Mouse (Mus musculus): ENCODE measurements around the gene Tmem104.

Tmem104 gene

DNA sequence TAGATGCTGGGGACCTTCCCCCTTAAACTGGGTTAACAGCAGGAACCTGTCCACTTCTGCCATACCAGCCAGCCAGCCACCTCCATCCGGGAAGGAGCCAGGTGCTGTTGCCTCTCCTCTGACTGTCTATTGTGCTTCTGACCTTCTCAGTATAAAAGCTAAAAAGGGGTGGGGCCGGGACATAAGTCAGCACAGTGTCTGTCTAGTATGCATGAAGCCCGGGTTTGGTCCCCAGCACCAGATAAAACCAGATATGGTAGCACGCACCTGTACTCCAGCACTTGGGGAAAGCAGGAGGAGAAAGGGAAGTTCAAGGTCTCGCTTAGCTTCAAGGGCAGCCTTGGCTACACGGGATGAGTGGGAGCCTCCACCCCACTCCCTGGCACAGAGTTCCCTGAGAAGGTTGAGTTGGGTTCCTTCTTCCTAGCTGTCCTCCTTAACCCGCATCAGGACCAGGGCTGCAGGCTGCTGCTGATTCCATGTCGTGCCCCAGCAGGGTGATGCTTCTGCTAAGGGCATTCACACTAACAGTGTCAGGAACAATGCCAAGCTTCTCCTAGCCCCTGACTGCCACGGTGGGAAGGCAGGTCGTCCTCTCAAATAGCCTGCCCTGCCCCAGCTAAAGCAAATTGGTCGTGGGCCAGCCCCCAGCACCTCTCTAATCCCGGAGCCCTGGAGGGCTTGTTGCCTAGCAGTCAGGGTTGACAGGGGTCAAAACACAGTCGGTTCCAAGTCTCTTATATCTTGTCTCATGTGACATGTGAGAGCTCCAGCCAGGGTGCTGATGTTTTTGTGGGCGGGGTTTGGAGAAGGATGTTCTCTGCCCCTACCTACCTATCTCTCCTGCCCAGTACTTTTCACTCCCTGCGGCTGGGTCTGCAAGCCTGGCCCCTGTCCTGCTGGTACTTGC, 42.0 kb downstream of the Tmem104 start:
- DNase-seq (ENCODE audit: low read depth, low spot score), result no peak

GRCm38 (mm10) chr11:115231168-115231915, 44.1 kb downstream of the Tmem104 start:
- no peak for DNase-seq (ENCODE audit: low read depth, low spot score)

- no peak for DNase-seq (ENCODE audit: low read depth, low spot score)
Observed at GRCm38 (mm10) chr11:115231924-115232323, 44.6 kb downstream of the Tmem104 start.

- no peak for DNase-seq (ENCODE audit: low read depth, low spot score)
Observed at GRCm38 (mm10) chr11:115232889-115233288, 45.6 kb downstream of the Tmem104 start.

GRCm38 (mm10) chr11:115233526-115234290, 46.4 kb downstream of the Tmem104 start:
- DNase-seq (ENCODE audit: low read depth, low spot score), result no peak

DNA sequence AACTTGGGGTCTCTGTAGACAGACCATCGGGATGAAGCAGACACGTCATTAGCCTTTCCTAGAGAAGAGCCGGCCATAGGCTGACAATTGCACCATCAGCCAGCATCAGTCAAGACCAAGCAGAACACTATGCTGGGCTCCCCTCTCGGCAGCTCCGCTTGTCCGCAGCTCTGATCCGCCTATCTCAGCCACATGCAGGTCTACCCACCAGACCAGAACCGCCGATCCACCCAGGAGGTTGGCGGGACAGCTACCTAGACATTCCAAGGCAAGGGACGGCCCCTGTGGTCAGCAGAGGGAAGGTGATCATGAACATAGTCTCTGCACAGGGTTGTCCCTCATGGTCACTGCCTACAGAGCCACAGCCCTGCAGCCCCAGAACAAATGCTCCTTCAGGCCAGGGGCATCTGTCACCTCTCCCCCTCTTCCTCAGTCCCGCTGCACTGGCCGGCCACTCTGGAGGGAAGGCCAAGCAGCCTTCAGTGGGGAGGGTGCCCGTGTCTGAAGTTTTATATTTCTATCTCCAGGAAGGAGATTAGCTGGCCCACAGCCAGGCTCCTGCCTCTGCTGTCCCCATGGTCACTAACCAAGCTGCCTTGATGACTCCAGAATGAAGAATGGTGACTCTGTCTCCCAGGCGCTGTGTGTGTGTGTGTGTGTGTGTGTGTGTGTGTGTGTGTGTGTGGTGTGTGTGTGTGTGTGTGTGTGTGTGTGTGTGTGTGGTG, 47.2 kb downstream of the Tmem104 start:
- no peak for DNase-seq (ENCODE audit: low read depth, low spot score)

- DNase-seq (ENCODE audit: low read depth, low spot score), result no peak
Observed at GRCm38 (mm10) chr11:115236570-115236969, 49.3 kb downstream of the Tmem104 start.

GRCm38 (mm10) chr11:115241402-115241801, 54.1 kb downstream of the Tmem104 start:
- DNase-seq (ENCODE audit: low read depth, low spot score), result no peak

GRCm38 (mm10) chr11:115242746-115243145, 55.5 kb downstream of the Tmem104 start:
- DNase-seq (ENCODE audit: low read depth, low spot score), result no peak

DNA sequence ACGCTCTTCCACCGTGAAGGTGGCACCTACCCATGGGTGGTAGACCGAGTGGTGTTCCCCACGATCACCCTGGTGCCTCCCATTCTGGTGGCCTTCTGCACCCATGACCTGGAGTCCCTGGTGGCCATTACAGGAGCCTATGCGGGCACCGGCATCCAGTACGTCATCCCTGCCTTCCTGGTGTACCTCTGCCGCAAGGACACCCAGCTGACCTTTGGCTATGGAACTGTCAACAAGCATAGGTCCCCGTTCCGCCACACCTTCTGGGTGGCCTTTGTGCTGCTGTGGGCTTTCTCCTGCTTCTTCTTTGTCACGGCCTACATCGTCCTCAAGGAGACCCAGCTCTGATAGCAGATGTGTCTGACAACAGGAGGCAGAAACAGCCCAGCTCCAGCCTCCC, 56.5 kb downstream of the Tmem104 start:
- DNase-seq (ENCODE audit: low read depth, low spot score), result no peak

DNA sequence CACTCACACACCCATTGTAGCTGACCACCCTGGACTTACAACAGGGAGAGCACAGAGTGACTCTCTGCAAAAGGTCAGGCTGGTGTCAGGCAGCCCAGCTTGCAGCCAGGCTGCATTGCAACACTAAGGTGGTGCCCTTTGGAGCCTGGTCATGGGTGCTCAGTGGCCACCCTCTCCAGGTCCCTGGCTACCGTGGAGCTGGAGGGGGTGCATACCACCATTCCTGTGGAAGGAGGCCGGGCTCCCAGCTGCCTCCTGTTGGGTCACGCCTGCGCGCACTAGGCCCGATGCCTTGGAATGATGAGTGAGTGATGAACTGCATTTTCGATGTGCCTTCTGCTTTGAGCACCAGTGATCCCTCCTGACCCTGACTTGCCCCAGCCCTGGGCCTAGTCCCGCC, 57.6 kb downstream of the Tmem104 start:
- DNase-seq (ENCODE audit: low read depth, low spot score), result no peak

- no peak for DNase-seq (ENCODE audit: low read depth, low spot score)
Observed at GRCm38 (mm10) chr11:115246386-115246785, 59.1 kb downstream of the Tmem104 start.

- no peak for DNase-seq (ENCODE audit: low read depth, low spot score)
Observed at GRCm38 (mm10) chr11:115247240-115247639, 60.0 kb downstream of the Tmem104 start.

GRCm38 (mm10) chr11:115247945-115248344, 60.7 kb downstream of the Tmem104 start:
- no peak for DNase-seq (ENCODE audit: low read depth, low spot score)

- no peak for DNase-seq (ENCODE audit: low read depth, low spot score)
Observed at GRCm38 (mm10) chr11:115249721-115250404, 62.6 kb downstream of the Tmem104 start.

- peak; percentile 59 for DNase-seq (ENCODE audit: low read depth, low spot score)
Observed at GRCm38 (mm10) chr11:115250405-115251090, 63.3 kb downstream of the Tmem104 start.

GRCm38 (mm10) chr11:115251258-115251657, 64.0 kb downstream of the Tmem104 start:
- DNase-seq (ENCODE audit: low read depth, low spot score), result no peak

GRCm38 (mm10) chr11:115257775-115258510, 70.7 kb downstream of the Tmem104 start:
- peak; percentile 82 for DNase-seq (ENCODE audit: low read depth, low spot score)

DNA sequence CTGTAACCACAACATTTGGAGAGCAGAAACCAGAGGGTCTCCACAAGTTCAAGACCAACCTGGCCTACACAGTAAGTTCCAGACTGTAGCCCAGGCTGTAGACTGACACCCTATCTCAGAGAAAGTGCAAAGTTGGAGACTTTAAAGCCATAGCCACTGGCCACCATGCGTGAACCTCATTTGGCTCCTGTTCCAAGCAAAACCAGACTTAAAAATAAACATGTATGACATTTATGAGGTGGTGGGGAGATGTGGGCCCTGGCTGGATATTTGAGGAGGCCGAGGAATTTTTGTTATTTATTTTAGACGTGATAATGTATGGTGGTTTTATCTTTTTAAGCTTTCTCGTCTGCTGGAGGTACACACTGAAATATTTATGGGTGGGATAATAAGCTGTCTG, 71.8 kb downstream of the Tmem104 start:
- no peak for DNase-seq (ENCODE audit: low read depth, low spot score)

Measured in WW6 (cell line).